Mouse (Mus musculus) liver, embryonic 14.5 days (tissue): ENCODE data around the gene Dlg2. TPM values are rescaled to one million over a fixed set of nuclear protein-coding genes. Genes with fewer than 3 reads are reported as not detected.

Source experiments
- ATAC-seq: fragments of 200-750 bp; cut with Nextera tagmentation; 2 replicates; pipeline ENCODE4 v1.8.0; 2017; ENCODE audit warnings: moderate number of reproducible peaks, mild to moderate bottlenecking, moderate library complexity; ENCODE audit not compliant: insufficient read depth
- DNase-seq, 3 experiments: peaks; one replicate each; pipeline ENCODE4 v3.0.0-alpha.2; 2012 to 2013; ENCODE audit warnings: low read depth in 3 of 3, low spot score in 3 of 3
- H3K27ac ChIP-seq: fragments of 300-500 bp; sonication (generic); 2 replicates; pipeline ENCODE4 v1.5.1; 2014; ENCODE audit warnings: moderate library complexity, mild to moderate bottlenecking, control low read depth, inconsistent platforms
- H3K27me3 ChIP-seq: fragments of 300-500 bp; sonication (generic); 2 replicates; pipeline ENCODE4 v1.6.1; 2014; ENCODE audit warnings: mild to moderate bottlenecking, low read length, moderate library complexity; ENCODE audit not compliant: control insufficient read depth, insufficient read depth
- H3K36me3 ChIP-seq: fragments of 300-500 bp; sonication (generic); replicated peaks from 2 replicates; pipeline ENCODE4 v1.6.1; 2014; ENCODE audit warnings: low read depth; ENCODE audit not compliant: control insufficient read depth, insufficient read depth
- H3K4me1 ChIP-seq, 2 experiments: fragments of 200-500 bp in 1 of 2; fragments of 300-500 bp in 1 of 2; sonication (generic) in 1 of 2; replicated peaks; 2 replicates each; pipeline ENCODE4 v1.6.1; 2012 to 2014; ENCODE audit warnings: antibody characterized with exemption in 1 of 2, inconsistent platforms in 1 of 2, low read length in 1 of 2; ENCODE audit not compliant: control insufficient read depth in 2 of 2, insufficient read depth in 2 of 2
- H3K4me2 ChIP-seq: fragments of 300-500 bp; sonication (generic); 2 replicates; pipeline ENCODE4 v1.6.1; 2014; ENCODE audit warnings: low read depth, mild to moderate bottlenecking, control low read depth, moderate library complexity
- H3K4me3 ChIP-seq, 2 experiments: fragments of 200-500 bp in 1 of 2; fragments of 300-500 bp in 1 of 2; sonication (generic) in 1 of 2; 2 replicates each; pipeline ENCODE4 v1.5.1; 2012 to 2014; ENCODE audit warnings: low read depth in 2 of 2, low read length in 2 of 2, mild to moderate bottlenecking in 2 of 2, control low read depth in 1 of 2, inconsistent platforms in 1 of 2, moderate library complexity in 1 of 2; ENCODE audit not compliant: insufficient read depth in 1 of 2
- H3K9ac ChIP-seq: fragments of 300-500 bp; sonication (generic); replicated peaks from 2 replicates; pipeline ENCODE4 v1.6.1; 2014; ENCODE audit warnings: mild to moderate bottlenecking, control low read depth, moderate library complexity
- H3K9me3 ChIP-seq: fragments of 300-500 bp; sonication (generic); 2 replicates; pipeline ENCODE4 v1.6.1; 2016; ENCODE audit warnings: low read length, mixed read lengths; ENCODE audit not compliant: control insufficient read depth
- CTCF ChIP-seq: IDR thresholded peaks from 2 replicates; pipeline ENCODE4 v1.5.1; 2016; ENCODE audit warnings: antibody characterized with exemption, low read depth, control low read depth
- EP300 ChIP-seq: IDR thresholded peaks from 2 replicates; pipeline ENCODE4 v1.6.1; 2016; ENCODE audit warnings: antibody characterized with exemption, low read depth
- WGBS: fragments of 180-500 bp; shearing (Covaris S2); extraction: QIAGEN DNeasy Blood & Tissue Kit; methylation state at CpG from one replicate; pipeline ENCODE4 v1.1.7; 2014; ENCODE audit not compliant: insufficient replicate concordance; 5-methylcytosine and 5-hydroxymethylcytosine counted together
- polyA plus RNA-seq, 2 experiments: library from polyadenylated mRNA; depleted of rRNA in 1 of 2; stranded (reverse) in 1 of 2; unstranded in 1 of 2; fragments of >200 nt; fragmentation: Nextera tagmentation in 1 of 2; extraction: Ambion mirVana in 1 of 2; gene quantifications; 2 replicates each; pipeline versions ENCODE4 v1.2.1 to v1.2.3; 2012 to 2014

Gene Dlg2
- polyA plus RNA-seq, 2 experiments = 0.33 to 0.44 TPM

DNA sequence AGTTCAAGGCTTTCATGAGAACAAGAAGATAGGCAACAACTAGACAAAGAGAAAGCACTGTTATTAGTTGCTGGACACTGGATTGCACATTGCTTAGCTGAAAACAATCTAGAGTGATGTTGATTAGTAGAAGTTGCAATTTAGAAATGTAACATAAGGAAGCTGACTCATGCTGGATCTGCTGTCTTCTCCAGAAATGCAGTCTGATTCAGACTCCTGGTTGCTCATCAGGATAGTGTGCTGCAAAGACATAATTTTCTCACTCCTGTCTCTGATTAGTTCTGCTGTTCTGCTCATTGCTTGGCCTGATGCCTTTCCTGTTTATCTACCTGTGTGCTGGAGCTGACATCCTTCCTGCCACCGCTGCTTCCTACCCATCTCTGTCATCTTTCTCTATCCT lies 1572.4 kb downstream of the Dlg2 start:
- Histone ChIP-seq H3K36me3 (no peaks in the 10 kb centered on the region), H3K9ac (no peak overlapping the region), H3K27ac (no peak overlapping the region), H3K4me3 (no peak overlapping the region), H3K9me3 (no peaks in the 10 kb centered on the region), H3K4me1 (no peaks in the 10 kb centered on the region), H3K27me3 (no peaks in the 10 kb centered on the region), H3K4me2 (no peak overlapping the region)
- DNase-seq (no peak), ATAC-seq (no peak)
- WGBS = 60% methylated on average over 1 of the region's 1 CpGs
- no peak for TF ChIP-seq CTCF
- no peak for TF ChIP-seq EP300

DNA sequence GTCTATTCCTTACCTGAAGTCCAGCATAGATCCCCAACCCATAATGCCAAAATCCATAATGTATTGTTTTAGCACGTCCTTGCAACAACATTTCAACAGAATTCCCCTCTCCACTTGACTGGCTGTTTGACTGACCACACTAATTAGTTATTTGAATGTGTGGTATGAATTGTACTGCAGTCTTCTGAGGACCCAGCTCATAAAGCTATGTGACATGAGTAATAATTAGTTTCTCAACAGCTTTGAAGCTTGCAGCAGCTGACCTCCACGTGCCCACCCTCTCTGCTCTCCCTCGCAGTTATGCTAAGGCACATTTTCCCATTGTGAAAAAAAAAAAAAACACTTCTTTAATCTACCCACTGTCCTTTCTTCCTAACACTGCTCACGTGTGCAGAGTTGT lies 1590.4 kb downstream of the Dlg2 start:
- Histone ChIP-seq H3K9ac (no peak overlapping the region), H3K4me1 (no peaks in the 10 kb centered on the region), H3K4me2 (no peak overlapping the region), H3K9me3 (no peaks in the 10 kb centered on the region), H3K36me3 (no peaks in the 10 kb centered on the region), H3K4me3 (no peak overlapping the region), H3K27ac (no peak overlapping the region), H3K27me3 (no peaks in the 10 kb centered on the region)
- DNase-seq (no peak), ATAC-seq (no peak)
- no peak for TF ChIP-seq CTCF
- no peak for TF ChIP-seq EP300
- WGBS = 54% methylated on average over 4 of the region's 4 CpGs

DNA sequence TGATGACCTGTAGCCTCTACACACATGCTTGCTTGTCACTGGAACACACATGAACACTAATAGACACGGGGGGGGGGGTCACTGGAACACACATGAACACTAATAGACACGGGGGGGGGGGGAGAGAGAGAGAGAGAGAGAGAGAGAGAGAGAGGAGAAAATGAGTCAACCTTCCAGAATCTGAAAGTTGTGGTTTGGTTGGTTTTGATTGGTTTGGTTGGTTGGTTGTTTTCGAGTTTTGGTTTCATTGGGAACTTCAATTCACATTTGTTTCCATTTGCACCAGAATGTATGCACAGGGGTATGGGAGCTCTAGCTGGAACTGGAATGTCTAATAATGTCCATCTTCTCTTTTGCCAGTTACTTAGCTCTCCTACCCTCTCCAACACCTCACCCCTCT lies 1611.0 kb downstream of the Dlg2 start:
- 42% methylated on average over 2 of the region's 3 CpGs for WGBS
- Histone ChIP-seq H3K4me1 (no peaks in the 10 kb centered on the region), H3K9me3 (no peaks in the 10 kb centered on the region), H3K9ac (no peak overlapping the region), H3K27me3 (no peaks in the 10 kb centered on the region), H3K4me2 (no peak overlapping the region), H3K36me3 (no peaks in the 10 kb centered on the region), H3K27ac (no peak overlapping the region), H3K4me3 (no peak overlapping the region)
- TF ChIP-seq CTCF = no peak
- TF ChIP-seq EP300 = no peak
- DNase-seq (no peak), ATAC-seq (no peak)

DNA sequence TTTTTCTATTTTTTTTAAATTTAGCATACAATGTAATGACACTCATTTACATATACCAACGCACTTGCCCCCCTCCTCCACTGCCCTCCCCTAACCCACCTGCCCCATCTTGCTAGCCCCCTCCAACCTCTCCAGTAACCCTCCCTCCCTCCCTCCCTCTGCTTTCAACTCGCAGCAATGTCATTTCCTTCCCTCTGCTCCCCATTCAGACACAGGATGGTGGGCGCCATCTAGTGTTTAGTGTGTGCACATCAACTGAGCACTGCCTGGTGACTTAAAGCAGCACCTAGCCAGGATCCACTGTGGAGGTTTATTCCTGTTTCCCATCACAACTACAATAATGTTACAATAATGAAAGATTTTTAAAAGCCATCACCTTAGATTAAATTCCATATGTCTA lies 1617.4 kb downstream of the Dlg2 start:
- DNase-seq (peak; percentile 2 to 13 (median 6)), ATAC-seq (no peak)
- TF ChIP-seq CTCF (peak; percentile 73), EP300 (no peak)
- Histone ChIP-seq H3K27me3 (no peaks in the 10 kb centered on the region), H3K4me1 (no peaks in the 10 kb centered on the region), H3K4me2 (no peak overlapping the region), H3K9me3 (no peaks in the 10 kb centered on the region), H3K9ac (no peak overlapping the region), H3K36me3 (no peaks in the 10 kb centered on the region), H3K4me3 (no peak overlapping the region), H3K27ac (no peak overlapping the region)
- WGBS = 1% methylated on average over 3 of the region's 3 CpGs

DNA sequence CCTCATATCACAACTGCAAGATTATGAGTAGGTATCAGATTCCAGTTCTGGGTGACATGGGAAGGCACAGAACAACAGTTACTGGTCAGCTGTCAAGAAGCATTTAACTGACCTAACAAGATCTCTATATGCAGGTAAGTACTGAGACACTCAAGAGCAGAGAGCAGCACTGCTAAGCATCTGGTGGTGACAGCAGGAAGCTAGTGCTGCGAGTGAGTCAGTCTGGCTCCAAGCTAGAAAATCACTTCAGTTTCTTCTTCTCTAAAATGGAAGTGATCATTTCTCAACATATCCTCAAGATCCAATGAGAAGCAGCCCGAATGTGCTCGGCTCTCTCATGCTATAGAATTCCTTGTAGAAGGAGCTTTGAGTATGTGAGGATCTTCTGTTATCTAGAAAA lies 1618.7 kb downstream of the Dlg2 start:
- Histone ChIP-seq H3K27ac (no peak overlapping the region), H3K4me1 (no peaks in the 10 kb centered on the region), H3K4me2 (no peak overlapping the region), H3K36me3 (no peaks in the 10 kb centered on the region), H3K9me3 (no peaks in the 10 kb centered on the region), H3K9ac (no peak overlapping the region), H3K27me3 (no peaks in the 10 kb centered on the region), H3K4me3 (no peak overlapping the region)
- 41% methylated on average over 3 of the region's 3 CpGs for WGBS
- ATAC-seq (no peak), DNase-seq (no peak)
- TF ChIP-seq CTCF = no peak
- TF ChIP-seq EP300 = no peak

DNA sequence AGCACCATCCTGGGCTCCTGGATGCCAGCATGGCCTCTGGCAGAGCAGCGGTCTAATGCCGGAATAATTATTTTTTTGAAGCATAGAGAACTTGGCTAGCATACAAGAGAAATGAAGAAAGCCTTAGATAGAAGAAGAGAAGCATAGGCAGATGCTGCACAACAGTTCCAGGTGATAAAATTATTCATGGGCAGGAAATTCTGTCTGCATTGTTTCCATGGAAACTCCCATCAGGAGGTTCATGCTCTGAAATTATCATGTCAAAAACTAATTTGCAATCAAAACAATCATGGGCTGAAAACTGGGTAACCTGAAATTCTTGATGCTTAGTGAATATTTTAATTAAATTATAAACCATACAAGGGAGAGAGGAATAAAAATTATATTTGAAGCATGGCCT lies 1624.4 kb downstream of the Dlg2 start:
- Histone ChIP-seq H3K4me3 (no peak overlapping the region), H3K4me1 (no peaks in the 10 kb centered on the region), H3K27me3 (no peaks in the 10 kb centered on the region), H3K4me2 (no peak overlapping the region), H3K27ac (no peak overlapping the region), H3K9me3 (no peaks in the 10 kb centered on the region), H3K36me3 (no peaks in the 10 kb centered on the region), H3K9ac (no peak overlapping the region)
- ATAC-seq (no peak), DNase-seq (no peak)
- 73% methylated on average over 2 of the region's 2 CpGs for WGBS
- TF ChIP-seq CTCF = no peak
- no peak for TF ChIP-seq EP300
